Mouse (Mus musculus): Measurements from ENCODE around the gene Foxm1.
"Not testable (repeated sequence)": the region's sequence is repeated elsewhere in the genome, so short reads cannot be mapped to it uniquely, and the experiment has no call there.

The Foxm1 gene

DNA sequence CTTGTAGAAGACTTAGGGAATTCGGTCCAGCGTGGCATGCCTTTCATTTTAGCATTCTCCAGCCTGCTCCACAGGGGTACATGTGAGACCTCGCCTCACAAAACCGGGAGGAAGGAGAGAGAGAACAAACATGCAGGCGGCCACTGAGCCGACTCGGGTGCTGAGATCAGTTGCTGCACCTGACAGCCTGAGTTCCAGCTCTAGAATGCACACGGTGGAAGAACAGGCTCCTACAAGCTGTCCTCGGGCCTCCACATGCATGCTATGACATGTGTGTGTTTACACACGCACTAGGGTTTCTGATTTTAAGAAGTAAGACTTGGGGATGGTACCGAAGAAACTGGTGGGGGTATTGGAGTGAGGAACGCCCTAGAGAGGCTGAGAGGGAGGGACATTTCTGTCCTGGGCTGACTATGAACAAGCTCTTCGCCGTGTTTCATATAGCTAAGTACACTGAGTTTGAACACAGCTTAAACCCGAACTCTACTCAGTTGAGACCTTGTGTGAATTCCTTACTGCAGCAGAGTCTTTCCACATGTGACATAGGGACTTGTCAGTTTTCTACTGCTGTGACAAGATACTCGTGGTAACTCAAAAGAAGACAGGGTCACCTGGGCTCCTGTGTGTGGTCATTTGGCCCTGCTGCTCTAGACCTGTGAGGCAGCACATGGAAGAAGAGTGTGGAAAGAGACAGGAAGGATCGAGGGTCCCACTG lies 13.8 kb downstream of the Foxm1 start:
- no peak for DNase-seq (ENCODE audit: low spot score)

DNA sequence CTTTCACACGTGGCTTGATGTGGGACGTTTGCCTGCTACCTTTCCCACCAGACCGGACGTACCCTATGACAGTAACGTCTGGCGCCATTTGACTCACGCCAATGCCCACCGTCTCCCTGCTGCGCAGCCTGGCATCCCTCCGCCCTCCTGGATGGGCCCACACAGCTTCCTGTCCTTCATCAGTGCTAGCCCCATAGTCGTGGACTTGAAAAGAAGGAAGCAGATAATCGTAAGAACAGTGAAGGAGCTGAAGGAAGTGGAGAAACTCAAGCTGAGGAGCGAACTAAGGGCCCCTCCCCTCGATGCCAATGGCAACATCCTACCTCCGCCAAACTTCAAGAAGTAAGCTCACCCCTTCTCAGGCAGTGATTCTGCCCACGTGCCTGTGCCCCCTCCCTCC lies 16.9 kb downstream of the Foxm1 start:
- DNase-seq (ENCODE audit: low spot score), result no peak

DNA sequence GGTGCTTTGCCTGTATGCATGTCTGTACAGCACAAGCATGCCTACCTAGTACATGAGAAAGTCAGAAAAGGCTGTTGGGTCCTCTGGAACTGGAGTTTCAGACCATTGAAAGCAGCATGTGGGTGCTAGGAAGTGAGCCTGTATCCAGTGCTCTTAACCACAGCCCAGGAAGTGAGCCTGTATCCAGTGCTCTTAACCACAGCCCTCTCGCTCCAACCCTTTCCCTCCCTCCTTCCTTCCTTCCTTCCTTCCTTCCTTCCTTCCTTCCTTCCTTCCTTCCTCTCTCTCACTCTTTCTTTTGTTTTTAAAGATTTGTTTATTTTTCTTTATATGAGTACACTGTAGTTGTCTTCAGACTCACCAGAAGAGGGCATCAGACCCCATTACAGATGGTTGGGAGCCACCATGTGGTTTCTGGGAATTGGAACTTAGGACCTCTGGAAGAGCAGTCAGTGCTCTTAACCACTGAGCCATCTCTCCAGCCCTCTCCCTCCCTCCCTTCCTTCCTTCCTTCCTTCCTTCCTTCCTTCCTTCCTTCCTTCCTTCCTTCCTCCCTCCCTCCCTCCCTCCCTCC lies 17.9 kb downstream of the Foxm1 start:
- not testable (repeated sequence) for DNase-seq (ENCODE audit: low spot score)

DNA sequence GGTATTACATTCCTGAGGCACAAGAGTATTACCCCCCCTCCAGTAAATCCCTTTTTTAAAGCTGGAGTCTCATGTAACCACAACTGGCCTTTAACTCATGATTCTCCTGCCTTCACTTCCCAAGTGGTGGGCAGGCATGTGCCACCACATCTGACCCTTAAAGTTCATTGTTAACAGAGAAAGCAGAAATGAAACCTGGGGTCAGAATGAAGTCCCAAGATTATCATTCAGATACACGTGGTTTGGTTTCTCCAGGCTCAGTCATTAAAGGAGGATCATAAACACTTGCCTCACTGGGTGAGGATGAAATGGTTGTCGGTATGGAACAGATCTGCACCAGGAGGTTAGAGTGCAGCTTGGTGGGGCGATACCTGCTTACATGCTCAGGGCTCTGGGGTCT lies 18.5 kb downstream of the Foxm1 start:
- no peak for DNase-seq (ENCODE audit: low spot score)

DNA sequence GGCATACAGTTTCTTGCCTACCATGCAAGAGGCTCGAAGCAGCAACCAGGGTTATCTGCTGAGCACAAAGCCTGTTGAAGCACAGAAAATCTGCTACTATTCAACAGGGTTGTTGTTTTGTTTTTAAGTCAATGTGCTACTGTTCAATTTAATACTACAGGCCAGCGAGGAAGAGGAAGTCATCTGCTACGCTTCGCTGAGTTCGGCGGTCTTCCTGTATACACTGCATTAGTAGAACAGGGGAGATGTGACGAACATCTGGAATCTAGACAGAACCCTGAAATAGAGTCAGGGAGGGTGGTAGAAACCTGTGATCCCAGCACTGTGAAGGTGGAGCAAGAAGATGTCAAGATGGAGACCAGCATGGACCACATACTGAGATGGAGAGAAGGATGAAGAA lies 21.0 kb downstream of the Foxm1 start:
- no peak for DNase-seq (ENCODE audit: low spot score)

DNA sequence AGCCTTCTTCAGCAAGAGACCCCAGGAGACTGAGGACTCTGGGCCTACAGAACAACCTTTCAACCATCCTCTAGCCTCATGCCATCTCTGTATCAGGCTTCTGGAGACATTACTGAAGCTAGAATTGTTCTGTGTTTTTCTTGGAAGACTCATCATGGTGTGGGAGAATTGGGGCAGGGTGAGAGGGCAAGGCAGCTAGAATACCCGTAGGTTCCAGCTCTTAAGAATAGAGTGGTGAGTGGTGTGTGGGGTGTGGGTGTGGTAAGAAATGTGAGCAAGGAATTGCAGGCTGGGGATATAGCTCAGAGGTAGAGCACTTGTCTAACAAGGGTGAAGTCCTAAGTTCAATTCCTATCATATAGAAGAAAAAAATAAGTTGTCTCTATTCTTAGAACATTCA lies 22.3 kb downstream of the Foxm1 start:
- DNase-seq (ENCODE audit: low spot score), result no peak

DNA sequence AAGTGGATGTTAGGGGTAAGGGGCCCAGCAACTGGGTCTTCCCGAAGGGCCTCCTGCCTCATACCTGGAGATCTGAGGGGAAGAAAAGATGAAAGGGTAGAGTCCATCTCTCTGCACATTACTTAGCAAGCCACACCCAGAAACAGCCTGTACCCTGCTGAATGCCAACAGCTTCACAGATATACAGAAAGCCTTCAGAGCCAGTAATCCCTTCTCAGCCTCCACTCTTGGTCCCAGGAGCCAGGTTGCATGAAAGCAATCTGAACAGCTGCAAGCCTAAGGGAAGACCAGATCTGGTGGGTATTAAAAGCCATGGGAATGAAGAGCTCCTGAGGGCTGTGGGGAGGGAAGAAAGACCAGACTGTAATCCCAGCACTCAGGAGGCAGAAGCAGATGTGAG lies 26.4 kb downstream of the Foxm1 start:
- no peak for DNase-seq (ENCODE audit: low spot score)

DNA sequence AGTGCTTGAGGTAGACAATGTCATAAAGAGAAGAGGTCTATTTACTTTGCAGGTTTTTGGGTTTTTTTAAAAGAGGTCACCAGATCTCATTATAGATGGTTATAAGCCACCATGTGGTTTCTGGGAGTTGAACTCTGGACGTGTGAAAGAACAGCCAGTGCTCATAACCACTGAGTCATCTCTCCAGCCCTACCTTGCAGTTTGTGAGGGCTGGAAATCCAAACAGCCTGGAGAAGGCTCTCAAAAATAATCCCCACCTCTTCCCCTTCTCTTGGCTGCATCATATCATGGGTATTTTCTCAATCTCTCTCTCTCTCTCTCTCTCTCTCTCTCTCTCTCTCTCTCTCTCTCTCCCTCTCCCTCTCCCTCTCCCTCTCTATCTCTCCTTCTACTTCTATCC lies 27.9 kb downstream of the Foxm1 start:
- no peak for DNase-seq (ENCODE audit: low spot score)

DNA sequence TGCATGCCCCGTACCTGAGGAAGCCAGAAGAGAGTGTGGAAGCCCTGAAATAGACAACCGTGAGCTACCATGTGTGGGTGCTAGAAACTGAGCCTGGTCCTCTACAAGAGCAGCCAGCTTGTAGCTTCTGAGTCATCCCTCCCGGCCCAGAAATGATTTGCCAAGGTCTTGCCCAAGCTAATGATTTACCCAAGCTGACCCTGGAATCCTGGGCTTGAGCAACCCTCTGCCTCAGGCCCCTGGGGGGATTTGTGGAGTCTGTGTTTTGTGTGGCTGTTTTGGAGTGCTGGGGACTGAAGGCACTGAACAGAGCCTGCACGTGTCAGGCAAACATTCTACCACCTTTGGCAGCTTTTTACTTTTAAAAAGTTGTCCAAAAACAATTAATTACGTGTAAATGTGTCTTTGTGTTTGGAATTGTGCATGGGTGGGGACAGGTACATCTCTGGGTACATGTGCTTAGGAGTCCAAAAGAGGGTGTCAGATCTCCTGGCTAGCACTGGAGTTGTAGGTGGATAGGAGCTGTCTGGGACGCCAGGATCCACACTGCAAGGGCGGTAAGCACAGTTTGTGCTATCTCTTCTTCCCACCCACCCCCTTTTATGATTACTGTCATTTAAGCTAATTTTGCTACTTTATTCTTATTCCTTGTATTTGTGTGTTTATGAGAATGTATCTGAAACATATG lies 35.0 kb downstream of the Foxm1 start:
- DNase-seq (ENCODE audit: low spot score), result no peak

DNA sequence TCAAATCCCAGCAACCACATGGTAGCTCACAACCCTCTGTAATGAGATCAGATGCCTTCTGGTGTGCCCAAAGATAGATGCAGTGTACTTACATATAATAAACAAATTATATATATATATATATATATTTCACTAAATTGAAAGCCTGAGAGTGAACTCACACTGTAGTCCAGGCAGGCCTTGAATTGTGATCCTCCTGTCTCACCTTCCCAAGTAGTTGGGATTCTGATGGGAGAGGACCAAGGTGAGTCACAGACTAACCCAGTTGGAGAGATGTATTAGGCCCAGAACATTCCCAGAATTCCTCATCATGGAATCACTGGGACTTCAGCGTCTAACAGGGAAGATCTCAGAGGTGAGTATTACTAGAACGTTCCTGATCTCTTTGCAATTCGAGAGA lies 36.2 kb downstream of the Foxm1 start, which contains the start of gene Nrip2:
Gene Nrip2, plus strand, starts transcription at position 301 of the 400 bp plus-strand sequence.
- no peak for DNase-seq (ENCODE audit: low spot score)

DNA sequence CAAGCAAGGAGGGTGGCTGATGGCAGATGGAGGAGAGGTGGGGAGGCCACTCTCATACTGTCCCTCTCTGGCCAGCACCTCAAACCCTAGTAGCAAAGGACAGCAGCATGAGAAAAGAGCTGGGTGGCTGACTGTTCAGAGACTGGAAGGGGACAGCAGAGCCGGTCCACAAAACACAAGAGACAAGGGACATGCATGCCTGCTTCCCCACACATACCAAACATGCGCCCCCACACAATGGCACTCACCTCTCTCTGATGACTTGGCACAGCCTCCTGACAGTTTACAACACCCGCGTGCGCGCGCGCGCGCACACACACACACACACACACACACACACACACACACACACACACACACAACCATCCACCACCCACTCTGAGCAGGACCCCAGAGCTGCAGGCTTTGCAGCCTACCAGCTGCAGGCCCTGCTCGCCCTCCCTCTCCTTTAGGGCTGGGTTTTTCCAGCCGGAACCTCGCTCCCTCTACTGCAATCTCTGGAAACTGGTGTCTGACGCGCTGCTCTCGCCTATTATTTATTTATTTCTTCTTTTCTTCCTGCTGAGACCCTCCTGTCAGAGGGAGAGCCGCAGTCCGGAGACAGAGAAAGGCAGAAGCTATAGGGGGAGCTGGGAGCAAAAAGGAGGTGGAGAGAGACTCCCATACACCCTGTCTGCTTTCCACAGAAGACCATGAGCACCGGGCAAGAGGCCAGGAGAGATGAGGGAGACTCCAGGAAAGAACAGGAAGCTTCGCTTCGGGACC lies 36.8 kb downstream of the Foxm1 start:
- peak; percentile 27 for DNase-seq (ENCODE audit: low spot score)

DNA sequence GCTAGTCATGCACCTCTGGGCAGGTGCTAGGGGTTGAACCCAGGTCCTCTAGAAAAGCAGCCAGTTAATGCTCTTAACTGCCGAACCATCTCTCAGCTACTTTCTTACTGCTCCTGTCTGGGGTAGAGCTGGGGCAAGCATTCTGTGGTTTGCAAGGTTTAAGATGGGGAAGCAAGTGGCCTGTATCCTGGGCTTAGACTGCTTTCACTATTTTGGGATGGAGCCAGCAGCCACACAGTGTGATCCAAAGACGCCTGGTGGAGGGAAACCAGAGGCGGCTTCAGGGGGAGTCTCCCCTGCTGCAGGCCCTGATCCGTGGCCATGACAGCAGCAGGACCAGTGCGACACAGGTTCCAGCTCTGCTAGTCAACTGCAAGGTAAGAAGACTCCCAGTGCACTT lies 41.9 kb downstream of the Foxm1 start:
- DNase-seq (ENCODE audit: low spot score), result no peak

DNA sequence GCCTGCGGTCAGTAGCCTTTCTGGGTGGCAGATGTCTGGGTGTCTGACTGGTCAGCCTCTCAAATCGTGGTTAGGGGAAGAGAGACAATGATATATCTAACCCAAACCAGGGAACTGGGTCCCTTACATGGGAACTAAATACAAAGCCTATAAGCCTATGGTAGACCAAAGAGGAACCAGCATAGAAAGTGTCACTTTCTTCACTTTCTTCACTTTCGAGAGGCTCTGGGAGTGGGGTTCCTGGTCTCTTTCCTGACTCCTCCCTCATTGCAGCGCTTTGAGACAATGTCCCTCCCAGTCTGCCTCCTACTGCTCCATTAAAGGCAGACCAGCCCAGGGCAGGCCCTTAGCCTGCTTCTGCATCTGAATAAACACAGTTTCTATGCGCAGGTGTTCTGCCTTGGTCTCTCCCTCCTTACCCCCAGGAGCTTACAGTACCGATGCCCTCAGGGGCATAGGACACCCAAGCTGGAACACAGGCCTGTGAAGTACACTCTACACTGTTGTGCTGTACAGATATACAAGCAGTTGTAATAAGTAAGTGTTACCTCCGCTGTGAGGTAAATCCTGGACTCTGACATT lies 45.9 kb downstream of the Foxm1 start:
- DNase-seq (ENCODE audit: low spot score), result no peak

DNA sequence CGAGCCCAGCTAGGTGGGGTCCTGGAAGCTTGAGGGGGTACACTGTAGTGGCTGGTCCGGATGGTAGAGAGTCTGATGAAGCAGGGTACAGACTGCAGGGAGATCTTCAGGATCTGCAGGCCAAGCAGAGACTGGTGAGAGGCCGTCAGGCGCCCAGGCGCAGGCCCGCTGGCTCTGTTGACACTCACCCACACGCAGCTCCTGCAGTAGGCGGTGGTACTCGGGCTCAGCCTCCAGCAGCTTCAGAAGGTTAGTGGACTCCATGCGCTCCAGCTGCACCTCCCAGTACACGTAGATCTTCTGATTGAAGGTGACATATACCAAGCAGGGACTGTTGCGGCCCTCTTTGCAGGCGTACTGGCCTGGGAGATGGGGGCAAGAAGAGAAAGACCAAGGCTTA lies 47.5 kb downstream of the Foxm1 start:
- no peak for DNase-seq (ENCODE audit: low spot score)

DNA sequence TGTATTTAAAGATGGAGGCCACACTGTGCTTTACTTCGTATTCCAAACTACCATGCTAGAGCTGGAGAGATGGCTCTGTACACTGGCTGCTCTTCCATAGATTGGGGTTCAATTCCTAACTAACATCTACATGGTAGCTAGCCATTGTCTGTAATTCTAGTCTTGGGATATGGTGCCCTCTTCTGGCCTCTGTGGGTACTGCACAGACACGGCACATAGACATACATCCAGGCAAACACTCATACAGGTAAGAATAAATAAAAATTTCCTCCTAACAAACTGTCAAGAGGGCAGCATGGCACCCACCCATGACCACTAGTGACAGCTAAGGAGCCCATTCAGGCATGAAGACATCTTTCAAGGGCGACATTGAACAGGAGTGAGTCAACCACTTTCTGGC lies 48.3 kb downstream of the Foxm1 start:
- DNase-seq (ENCODE audit: low spot score), result peak; percentile 75

DNA sequence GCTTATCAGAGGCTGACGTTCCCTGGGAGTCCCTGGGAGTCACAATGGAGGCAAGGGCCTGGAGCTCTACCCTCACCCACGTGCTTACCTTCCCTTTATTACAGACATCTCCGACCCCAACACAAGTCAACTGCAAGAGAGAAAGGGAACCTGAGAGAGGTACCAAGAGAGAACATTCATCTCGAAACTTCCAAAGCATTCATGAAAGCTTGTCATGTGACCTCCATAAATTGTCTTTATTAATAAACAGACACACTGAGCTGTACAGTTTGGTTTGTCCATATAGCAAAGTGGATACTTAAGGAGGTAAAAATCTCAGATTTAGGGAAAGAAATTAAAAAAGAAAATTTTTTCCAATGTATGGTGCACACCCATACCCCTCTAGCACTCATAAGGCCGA lies 53.4 kb downstream of the Foxm1 start:
- DNase-seq (ENCODE audit: low spot score), result no peak

DNA sequence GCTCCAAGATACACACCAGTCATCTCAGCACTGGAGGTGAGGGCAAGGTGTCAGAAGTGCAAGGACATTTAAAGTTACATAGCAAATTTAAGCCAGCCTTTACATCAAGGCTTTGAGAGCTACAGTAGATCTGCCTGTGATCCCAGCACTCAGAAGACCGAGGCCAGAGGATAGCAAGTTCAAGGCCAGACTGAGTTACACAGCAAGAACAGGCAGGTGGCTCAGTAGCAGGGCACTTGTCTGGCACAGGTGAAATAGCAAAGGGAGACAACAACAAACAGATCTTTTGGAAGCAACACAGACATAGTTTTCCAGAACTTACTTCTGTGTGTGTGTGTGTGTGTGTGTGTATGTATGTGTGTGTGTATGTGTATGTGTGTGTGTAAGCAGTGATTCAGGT lies 55.3 kb downstream of the Foxm1 start:
- DNase-seq (ENCODE audit: low spot score), result no peak

DNA sequence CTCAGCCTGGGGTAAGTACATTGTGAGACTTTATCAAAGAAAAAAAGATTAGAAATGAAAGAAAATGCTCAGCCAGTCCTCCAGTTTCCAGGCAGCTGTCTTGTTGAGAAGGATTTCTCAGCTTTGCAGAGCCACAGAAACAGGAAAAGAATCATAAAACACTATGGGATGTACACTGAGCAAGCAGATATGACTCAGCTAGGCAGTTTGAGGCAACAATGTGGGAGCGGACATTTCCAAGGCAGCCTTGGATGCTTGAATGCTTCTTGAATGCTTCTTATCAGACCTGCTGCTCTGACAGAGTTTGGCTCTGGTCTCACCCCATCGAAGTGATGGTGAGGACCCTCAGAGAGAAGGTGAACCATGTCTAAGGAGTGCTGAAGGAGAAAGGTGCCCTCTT lies 58.3 kb downstream of the Foxm1 start:
- DNase-seq (ENCODE audit: low spot score), result no peak

DNA sequence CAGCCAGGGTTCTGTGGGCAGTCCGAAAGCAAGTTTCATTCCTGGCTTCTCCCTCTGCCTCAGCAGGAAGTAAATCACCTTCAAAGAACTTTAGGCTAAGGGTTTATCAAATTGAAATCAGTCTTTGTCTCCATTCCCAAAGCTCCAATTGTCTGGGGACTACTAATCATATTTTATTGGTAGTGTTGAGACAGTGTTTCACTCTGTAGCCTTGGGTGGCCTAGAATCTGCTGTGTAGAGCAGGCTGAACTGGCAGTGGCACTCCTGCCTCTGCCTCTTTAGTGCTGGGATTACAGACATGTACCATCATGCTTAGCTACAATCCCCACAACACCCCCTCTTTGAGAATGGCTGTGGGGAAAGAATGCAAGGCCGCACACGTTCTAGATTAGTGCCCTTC lies 58.7 kb downstream of the Foxm1 start:
- DNase-seq (ENCODE audit: low spot score), result no peak

DNA sequence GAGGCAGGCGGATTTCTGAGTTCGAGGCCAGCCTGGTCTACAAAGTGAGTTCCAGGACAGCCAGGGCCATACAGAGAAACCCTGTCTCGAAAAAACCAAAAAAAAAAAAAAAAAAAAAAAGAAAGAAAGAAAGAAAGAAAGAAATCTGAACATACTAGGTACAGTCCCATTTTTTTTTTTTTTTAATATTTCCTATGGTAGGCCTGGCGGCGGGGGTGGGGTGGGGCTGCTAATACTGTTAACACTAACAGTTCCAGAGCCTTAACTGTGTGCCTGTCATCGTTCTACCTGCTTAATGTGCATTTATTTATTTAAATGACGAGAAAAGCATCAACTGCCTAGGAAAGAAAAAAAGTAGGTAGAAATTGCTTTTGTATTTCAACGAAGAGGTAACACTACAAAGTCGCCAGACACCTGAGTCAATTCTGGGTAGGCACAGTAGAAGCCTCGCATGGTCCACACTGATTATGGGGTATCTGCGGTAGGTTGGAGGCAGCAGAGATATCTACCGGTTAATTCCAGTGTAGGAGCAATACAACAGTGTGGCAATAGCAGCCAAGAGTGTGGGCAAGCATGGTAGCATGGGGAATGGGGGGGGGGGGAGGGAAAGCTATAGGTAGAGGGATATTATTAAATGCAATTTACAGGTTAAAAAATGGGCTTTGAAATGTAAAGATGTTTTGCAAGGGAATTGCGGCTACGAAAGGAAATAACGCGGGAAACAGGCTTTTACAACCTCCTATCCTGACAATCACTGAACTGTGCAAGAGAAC lies 60.9 kb downstream of the Foxm1 start:
- DNase-seq (ENCODE audit: low spot score), result no peak

DNA sequence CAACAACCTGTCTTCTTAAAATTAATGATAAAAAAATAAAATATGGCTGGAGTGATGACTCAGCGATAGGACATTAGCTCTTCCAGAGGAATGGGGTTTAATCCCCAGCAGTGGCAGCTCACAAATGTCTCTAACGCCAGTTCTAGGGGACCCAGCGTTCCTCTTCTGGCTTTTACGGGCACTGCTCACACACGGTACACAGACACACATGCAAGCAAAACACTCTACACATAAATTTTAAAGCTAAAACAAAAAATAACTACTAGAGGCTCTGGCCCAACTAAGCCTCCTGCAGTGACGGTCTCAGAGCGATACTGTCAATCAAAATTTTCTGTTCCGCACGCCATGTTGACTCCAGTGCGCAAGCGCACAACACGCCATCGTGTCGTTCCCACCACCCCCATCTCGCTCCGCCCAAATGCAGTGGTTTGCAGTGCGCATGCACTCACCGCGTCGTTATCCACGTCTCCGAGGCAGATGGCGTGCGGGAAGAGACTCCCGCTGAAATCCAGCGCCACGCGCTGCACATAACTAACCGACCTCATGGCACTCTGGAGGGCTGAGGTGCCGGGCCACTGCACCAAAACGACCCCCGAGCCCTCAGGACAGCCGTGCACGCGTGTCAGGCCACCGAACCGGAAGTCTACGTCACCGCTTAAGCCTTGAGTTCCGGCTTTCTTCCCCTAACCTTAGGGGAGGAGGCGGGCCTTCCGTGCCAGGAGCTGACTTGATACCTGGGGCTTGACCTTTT lies 61.7 kb downstream of the Foxm1 start, which contains the start of gene Itfg2:
Gene Itfg2, minus strand, starts transcription at position 663 of the 751 bp plus-strand sequence.
- peak; percentile 89 for DNase-seq (ENCODE audit: low spot score)
